Mouse (Mus musculus): ENCODE measurements around the gene Sv2a. TPM values are rescaled to one million over a fixed set of nuclear protein-coding genes. Genes with fewer than 3 reads are reported as not detected.
"Not testable (repeated sequence)": the region's sequence is repeated elsewhere in the genome, so short reads cannot be mapped to it uniquely, and the experiment has no call there.

Sv2a gene
- polyA plus RNA-seq, 1 experiment, result 0.54 TPM

DNA sequence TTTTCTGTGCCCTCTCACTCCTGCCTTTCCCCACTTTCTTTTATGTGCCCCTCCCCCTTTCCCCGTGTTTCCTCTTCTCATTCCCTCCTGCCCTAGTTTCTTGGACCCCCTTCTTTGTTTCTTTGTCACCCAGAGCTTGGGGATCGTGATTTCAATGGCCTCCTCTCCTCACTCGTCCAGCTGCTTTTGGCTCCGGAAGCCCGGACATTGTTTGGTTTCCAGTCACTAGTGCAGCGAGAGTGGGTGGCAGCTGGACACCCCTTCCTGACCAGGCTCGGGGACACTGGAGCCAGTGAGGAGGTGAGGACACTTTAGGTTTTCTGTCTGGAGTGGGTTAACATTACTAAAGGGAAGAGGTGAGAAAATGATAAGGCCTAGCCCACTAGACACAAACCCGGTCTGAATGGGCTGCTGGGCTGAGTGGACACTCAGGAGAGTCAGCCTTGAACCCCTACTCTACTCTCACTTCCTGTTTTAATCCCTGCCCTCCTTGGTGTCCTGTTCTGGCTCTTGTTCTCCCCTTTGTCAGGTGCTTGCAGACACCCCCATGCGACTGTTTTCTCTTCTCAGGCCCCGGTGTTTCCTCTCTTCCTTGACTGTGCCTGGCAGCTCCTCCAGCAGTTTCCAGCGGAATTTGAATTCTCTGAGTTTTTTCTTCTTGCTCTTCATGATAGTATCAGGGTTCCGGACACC lies 12.3 kb upstream of the Sv2a start:
- TF ChIP-seq POLR2A (IDR thresholded peaks at IDR 0.05; ENCODE audit: control insufficient read depth, low read depth, low read length) (no peak), CTCF (IDR thresholded peaks at IDR 0.05; ENCODE audit: control insufficient read depth, insufficient read depth, insufficient replicate concordance, low read depth, low read length) (no peak)
- Histone ChIP-seq H3K27me3 (ENCODE audit: control insufficient read depth, insufficient read depth, low read length) (no peaks in the 10 kb centered on the region), H3K27ac (ENCODE audit: control insufficient read depth, insufficient read depth, low read depth, low read length) (no peak overlapping the region), H3K4me1 (ENCODE audit: control insufficient read depth, insufficient read depth, low read length) (no peaks in the 10 kb centered on the region; the same call in none of the 2 replicates), H3K36me3 (ENCODE audit: control insufficient read depth, insufficient read depth, low read length) (peaks cover 3% of the 10 kb centered on the region), H3K4me3 (ENCODE audit: control insufficient read depth, low read depth, low read length) (no peak overlapping the region)

DNA sequence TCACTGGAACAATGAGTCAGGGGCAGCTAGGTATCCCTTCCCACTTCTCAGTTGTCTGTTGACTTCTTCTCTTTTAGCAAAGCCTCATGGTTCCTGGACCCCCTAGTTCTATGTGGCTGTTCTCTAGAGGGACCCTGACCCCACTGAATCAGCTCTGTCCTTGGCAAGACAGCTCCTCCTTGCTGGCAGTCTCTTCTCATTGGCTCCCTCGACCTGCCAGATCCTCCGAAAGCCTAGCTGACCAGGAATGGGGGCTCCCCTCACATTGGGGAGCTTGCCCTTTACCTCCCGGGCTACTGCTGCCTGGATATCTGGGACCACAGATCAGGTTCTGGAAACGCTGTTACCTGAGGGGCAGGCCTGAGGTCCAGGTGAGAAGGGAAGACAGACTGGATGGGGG lies 10.7 kb upstream of the Sv2a start:
- H3K27ac ChIP-seq (ENCODE audit: control insufficient read depth, insufficient read depth, low read depth, low read length), result no peak overlapping the region
- H3K4me1 ChIP-seq (ENCODE audit: control insufficient read depth, insufficient read depth, low read length), result no peaks in the 10 kb centered on the region; the same call in none of the 2 replicates
- no peaks in the 10 kb centered on the region for H3K27me3 ChIP-seq (ENCODE audit: control insufficient read depth, insufficient read depth, low read length)
- H3K4me3 ChIP-seq (ENCODE audit: control insufficient read depth, low read depth, low read length), result peak overlapping the region; percentile 50
- H3K36me3 ChIP-seq (ENCODE audit: control insufficient read depth, insufficient read depth, low read length), result peaks cover 8% of the 10 kb centered on the region
- no peak for TF ChIP-seq POLR2A (IDR thresholded peaks at IDR 0.05; ENCODE audit: control insufficient read depth, low read depth, low read length)
- no peak for TF ChIP-seq CTCF (IDR thresholded peaks at IDR 0.05; ENCODE audit: control insufficient read depth, insufficient read depth, insufficient replicate concordance, low read depth, low read length)

DNA sequence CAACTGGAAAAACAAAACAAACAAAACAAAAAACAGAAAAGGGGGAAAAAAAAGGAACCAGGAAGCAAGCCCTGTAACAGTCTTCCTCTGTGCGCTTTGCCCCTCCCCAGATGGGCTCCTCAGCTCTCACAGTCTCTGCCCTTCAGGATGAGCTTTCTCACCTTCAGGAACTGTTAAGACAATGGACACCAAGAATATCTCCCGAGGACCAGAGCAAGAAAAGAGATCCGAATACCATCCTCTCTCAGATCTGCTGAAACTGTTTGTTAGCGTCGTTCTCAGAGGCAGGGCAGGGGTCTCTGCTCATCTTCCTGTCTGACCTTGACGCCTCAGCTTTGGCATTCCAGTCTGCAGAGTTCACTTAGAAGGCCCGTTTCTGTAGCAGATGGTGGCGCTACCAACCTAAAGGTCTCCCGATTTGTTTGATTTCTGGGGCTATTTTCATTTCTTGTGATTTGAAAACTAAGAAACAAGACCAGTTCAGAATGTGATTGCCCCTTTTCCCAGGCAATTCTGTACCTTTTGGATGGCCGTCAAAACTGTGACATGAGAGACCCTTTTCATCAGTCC lies 9.9 kb upstream of the Sv2a start:
- peak overlapping the region; percentile 89 for H3K27ac ChIP-seq (ENCODE audit: control insufficient read depth, insufficient read depth, low read depth, low read length)
- no peaks in the 10 kb centered on the region for H3K27me3 ChIP-seq (ENCODE audit: control insufficient read depth, insufficient read depth, low read length)
- no peaks in the 10 kb centered on the region; the same call in none of the 2 replicates for H3K4me1 ChIP-seq (ENCODE audit: control insufficient read depth, insufficient read depth, low read length)
- TF ChIP-seq POLR2A (IDR thresholded peaks at IDR 0.05; ENCODE audit: control insufficient read depth, low read depth, low read length) (no peak), CTCF (IDR thresholded peaks at IDR 0.05; ENCODE audit: control insufficient read depth, insufficient read depth, insufficient replicate concordance, low read depth, low read length) (no peak)
- H3K4me3 ChIP-seq (ENCODE audit: control insufficient read depth, low read depth, low read length), result peak overlapping the region; percentile 98
- peaks cover 10% of the 10 kb centered on the region for H3K36me3 ChIP-seq (ENCODE audit: control insufficient read depth, insufficient read depth, low read length)

DNA sequence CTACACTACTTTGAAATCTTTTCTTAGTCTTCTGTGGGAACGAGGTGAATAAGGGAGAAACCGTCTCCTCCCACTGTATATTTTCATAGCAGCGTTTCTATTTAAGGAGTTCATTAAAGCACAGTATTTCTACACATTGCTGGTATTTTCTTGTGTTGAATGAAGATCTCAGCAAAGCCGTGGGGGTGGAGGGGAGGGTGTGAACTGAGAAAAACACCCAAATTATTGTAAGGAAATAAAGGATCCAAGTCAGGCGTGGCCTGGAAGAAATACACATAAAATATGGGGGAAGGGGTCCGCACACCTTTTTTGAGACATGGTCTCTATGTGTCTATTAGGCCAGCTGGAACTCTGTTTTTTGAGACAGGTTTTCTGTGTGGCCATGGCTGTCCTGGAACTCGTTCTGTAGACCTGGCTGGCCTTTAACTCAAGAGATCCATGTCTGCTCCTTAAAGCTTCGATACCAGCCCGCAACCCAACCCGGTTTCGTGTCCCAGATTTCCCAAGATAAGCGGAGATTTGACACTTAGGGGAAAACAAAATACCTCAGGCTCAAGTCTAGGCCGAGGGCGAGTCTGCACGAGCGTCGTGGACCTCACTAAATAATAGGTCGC lies 9.3 kb upstream of the Sv2a start:
- no peaks in the 10 kb centered on the region; the same call in none of the 2 replicates for H3K4me1 ChIP-seq (ENCODE audit: control insufficient read depth, insufficient read depth, low read length)
- peak overlapping the region; percentile 98 for H3K4me3 ChIP-seq (ENCODE audit: control insufficient read depth, low read depth, low read length)
- TF ChIP-seq CTCF (IDR thresholded peaks at IDR 0.05; ENCODE audit: control insufficient read depth, insufficient read depth, insufficient replicate concordance, low read depth, low read length) (no peak), POLR2A (IDR thresholded peaks at IDR 0.05; ENCODE audit: control insufficient read depth, low read depth, low read length) (no peak)
- peak overlapping the region; percentile 89 for H3K27ac ChIP-seq (ENCODE audit: control insufficient read depth, insufficient read depth, low read depth, low read length)
- H3K36me3 ChIP-seq (ENCODE audit: control insufficient read depth, insufficient read depth, low read length), result peaks cover 10% of the 10 kb centered on the region
- H3K27me3 ChIP-seq (ENCODE audit: control insufficient read depth, insufficient read depth, low read length), result no peaks in the 10 kb centered on the region

DNA sequence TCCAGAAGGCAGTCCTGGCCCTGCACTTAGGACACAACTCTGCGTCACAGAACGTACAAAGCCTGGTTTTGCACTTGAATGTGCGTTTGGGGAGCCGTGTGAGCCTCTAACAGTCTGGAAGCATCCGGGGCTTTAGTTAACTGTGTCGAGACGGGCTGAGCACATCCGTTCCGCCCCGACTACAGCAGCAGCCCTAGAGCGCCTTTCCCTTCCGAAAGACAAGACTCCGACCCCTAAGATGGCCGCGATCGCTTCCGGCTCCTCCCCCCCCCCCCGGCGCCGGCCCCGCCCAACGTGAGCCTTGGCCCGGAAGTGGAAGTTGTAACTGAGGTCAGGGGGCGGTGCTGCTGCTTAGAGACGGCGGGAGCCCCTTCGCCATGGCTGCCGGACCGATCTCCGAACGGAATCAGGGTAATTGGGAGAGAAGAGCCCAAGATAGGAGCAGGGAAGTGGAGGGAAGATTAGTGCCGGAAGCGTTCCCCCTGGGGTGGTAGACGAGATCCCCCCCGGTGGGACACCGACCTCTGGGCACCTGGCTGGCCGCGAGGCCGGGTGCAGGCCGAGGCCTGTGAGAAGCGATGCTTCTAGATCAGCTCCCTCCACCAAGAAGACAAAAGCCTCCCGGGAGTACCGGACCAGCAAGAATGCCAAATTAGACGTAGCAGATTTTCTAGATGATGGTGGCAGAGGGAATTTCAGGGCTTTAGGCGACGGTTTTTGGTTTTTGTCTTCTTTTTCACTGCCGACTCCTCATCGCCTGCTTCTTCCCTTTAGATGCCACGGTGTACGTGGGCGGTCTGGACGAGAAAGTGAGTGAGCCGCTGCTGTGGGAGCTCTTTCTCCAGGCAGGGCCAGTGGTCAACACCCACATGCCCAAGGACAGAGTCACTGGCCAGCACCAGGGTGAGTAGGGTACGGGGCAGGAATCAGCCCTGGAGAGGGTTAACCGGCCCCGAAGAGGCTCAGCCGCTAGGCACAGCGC lies 8.5 kb upstream of the Sv2a start, which contains the start of gene Sf3b4:
Gene Sf3b4 (plus strand): TSS at position 136 of the 982 bp plus-strand sequence.
- H3K4me3 ChIP-seq (ENCODE audit: control insufficient read depth, low read depth, low read length), result peak within 1 kb of the TSS; percentile 98
- peak within 1 kb of the TSS; percentile 89 for H3K27ac ChIP-seq (ENCODE audit: control insufficient read depth, insufficient read depth, low read depth, low read length)
- no peaks in the 10 kb centered on the region for H3K27me3 ChIP-seq (ENCODE audit: control insufficient read depth, insufficient read depth, low read length)
- TF ChIP-seq CTCF (IDR thresholded peaks at IDR 0.05; ENCODE audit: control insufficient read depth, insufficient read depth, insufficient replicate concordance, low read depth, low read length) (no peak), POLR2A (IDR thresholded peaks at IDR 0.05; ENCODE audit: control insufficient read depth, low read depth, low read length) (peak; percentile 97)
- H3K4me1 ChIP-seq (ENCODE audit: control insufficient read depth, insufficient read depth, low read length), result no peaks in the 10 kb centered on the region; the same call in none of the 2 replicates
- peaks cover 12% of the 10 kb centered on the region for H3K36me3 ChIP-seq (ENCODE audit: control insufficient read depth, insufficient read depth, low read length)

DNA sequence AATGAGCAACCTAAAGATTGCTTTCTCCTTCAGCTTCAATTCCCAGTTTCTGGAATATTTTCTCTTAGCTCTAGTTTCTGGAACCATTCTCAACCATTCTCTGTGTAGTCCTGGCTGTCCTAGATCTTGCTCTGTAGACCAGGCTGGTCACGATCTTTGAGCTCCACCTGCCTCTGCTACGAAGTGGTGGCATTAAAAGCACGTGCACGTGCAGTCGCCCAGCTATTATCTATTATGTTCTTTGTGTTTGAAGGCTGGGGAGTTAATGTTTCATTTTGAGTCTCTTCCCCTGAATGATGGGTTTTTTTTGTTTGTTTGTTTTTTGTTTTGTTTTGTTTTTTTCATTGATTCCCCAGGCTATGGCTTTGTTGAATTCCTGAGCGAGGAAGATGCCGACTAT lies 7.8 kb upstream of the Sv2a start:
- Histone ChIP-seq H3K4me3 (ENCODE audit: control insufficient read depth, low read depth, low read length) (peak overlapping the region; percentile 98), H3K27me3 (ENCODE audit: control insufficient read depth, insufficient read depth, low read length) (no peaks in the 10 kb centered on the region), H3K27ac (ENCODE audit: control insufficient read depth, insufficient read depth, low read depth, low read length) (no peak overlapping the region), H3K4me1 (ENCODE audit: control insufficient read depth, insufficient read depth, low read length) (no peaks in the 10 kb centered on the region; the same call in none of the 2 replicates), H3K36me3 (ENCODE audit: control insufficient read depth, insufficient read depth, low read length) (peaks cover 13% of the 10 kb centered on the region)
- TF ChIP-seq POLR2A (IDR thresholded peaks at IDR 0.05; ENCODE audit: control insufficient read depth, low read depth, low read length) (no peak), CTCF (IDR thresholded peaks at IDR 0.05; ENCODE audit: control insufficient read depth, insufficient read depth, insufficient replicate concordance, low read depth, low read length) (no peak)

DNA sequence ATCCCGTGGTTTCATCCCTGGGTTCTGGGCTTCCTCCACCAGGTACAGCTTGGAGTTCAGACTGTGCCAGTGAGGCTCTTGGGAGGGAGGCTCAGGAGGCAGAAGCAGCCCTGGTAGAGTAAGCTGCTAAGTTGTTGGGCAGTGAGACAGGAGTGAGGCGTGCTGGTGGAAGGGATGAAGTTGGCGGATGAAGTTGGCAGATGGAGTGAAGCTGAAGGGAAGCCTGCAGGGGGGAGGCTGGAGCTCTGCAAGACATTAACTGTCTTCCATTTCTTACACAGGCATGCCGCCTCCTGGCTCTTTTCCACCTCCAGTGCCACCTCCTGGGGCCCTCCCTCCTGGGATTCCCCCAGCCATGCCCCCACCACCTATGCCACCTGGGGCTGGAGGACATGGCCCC lies 6.9 kb upstream of the Sv2a start:
- Histone ChIP-seq H3K4me3 (ENCODE audit: control insufficient read depth, low read depth, low read length) (peak overlapping the region; percentile 74), H3K36me3 (ENCODE audit: control insufficient read depth, insufficient read depth, low read length) (peaks cover 13% of the 10 kb centered on the region)
- not testable (repeated sequence) for H3K27ac ChIP-seq (ENCODE audit: control insufficient read depth, insufficient read depth, low read depth, low read length); H3K27me3 ChIP-seq (ENCODE audit: control insufficient read depth, insufficient read depth, low read length); H3K4me1 ChIP-seq (ENCODE audit: control insufficient read depth, insufficient read depth, low read length)

Data from testis, adult 2 months (tissue).